Mouse (Mus musculus): ENCODE measurements around the gene Trmt11.

DNA sequence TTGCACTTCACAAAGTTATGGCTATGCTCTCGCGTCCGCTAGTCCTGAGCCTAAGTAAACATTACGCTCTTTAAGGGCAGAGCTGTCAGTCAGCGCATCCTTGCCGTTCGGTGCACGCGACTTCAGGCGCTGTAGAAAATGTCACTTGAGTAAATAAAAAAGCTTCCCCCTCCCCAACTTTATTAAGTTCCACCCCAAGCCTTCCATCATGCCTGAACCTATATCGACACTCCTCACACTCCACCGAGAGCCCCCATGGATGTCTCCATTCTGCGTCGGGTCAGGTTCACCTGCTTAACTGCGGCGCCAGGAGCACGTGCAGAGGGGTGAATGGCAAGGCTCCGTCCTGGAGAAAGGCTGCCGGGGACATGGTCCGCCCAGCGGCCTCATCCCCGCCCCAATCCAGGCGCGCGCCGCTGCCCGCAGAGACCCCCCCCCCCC, 435 bp downstream of the Trmt11 start:
- no peak for TF ChIP-seq POLR2A (IDR thresholded peaks at IDR 0.05; ENCODE audit: control insufficient read depth, extremely low read depth, insufficient read depth, low read length, poor library complexity)
- no peak for TF ChIP-seq CTCF (IDR thresholded peaks at IDR 0.05; ENCODE audit: borderline replicate concordance, control insufficient read depth, extremely low read depth, insufficient read depth, low read length, poor library complexity)

Data from thymus, adult 2 months (tissue).